Mouse (Mus musculus) bone marrow, adult 2 months (tissue): ENCODE results near the gene Galnt18. TPM values are rescaled to one million over a fixed set of nuclear protein-coding genes. Genes with fewer than 3 reads are reported as not detected.

ENCODE experiments used
- H3K27ac ChIP-seq: fragments of 200-500 bp; 2 replicates; pipeline ENCODE4 v1.5.1; 2012; ENCODE audit warnings: low read depth, mild to moderate bottlenecking, control low read depth, inconsistent platforms, low read length; ENCODE audit not compliant: control insufficient read depth, poor library complexity, insufficient read depth
- H3K4me1 ChIP-seq: fragments of 200-500 bp; 2 replicates; pipeline ENCODE4 v1.6.1; 2011; ENCODE audit warnings: low read length; ENCODE audit not compliant: control insufficient read depth, insufficient read depth
- H3K4me3 ChIP-seq: fragments of 200-500 bp; replicated peaks from 2 replicates; pipeline ENCODE3; 2011; ENCODE audit warnings: mild to moderate bottlenecking, low read depth, low read length, control low read depth; ENCODE audit not compliant: control insufficient read depth
- CTCF ChIP-seq: fragments of 200-500 bp; IDR thresholded peaks from 2 replicates; pipeline ENCODE4 v1.5.1; 2011; ENCODE audit warnings: low read length, control low read depth; ENCODE audit not compliant: control insufficient read depth, insufficient read depth
- POLR2A ChIP-seq: fragments of 200-500 bp; IDR thresholded peaks from 2 replicates; pipeline ENCODE4 v1.6.1; 2011; ENCODE audit warnings: low read depth, mild to moderate bottlenecking, control low read depth, low read length, borderline replicate concordance; ENCODE audit not compliant: control insufficient read depth
- WGBS: fragments of 180-500 bp; shearing (Covaris S2); methylation state at CpG from one replicate; pipeline ENCODE4 v1.1.7; 2018; 5-methylcytosine and 5-hydroxymethylcytosine counted together
- polyA plus RNA-seq: library from polyadenylated mRNA; stranded (reverse); fragments of >200 nt; gene quantifications from 2 replicates; pipeline ENCODE4 v1.2.4, GENCODE M21; 2011; ENCODE audit warnings: low replicate concordance; ENCODE audit not compliant: missing spikeins, insufficient read depth, insufficient read length

Galnt18 gene
- polyA plus RNA-seq, 1 experiment: 2.2 TPM

DNA sequence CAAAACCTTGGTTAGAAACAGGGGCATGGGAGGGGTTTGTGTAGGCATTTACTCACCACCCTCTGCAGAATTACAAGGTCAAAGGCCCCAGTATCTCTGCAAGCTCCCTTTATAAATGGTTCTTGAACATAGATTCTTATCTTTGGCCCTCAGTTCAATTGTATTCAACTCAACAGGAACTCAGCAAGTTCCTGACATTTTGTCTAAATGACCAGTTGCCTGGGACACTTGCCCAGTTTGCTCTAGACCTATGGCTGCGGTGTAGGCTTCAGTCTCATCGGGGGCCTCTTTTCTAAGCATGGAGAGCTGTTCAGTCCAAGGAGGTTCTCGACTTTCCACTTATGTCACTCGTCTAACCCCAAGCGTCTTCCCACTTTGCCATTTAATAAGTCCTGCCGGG lies 1.5 kb upstream of the Galnt18 start:
- 56% methylated on average over 6 of the region's 6 CpGs for WGBS
- TF ChIP-seq POLR2A (no peak), CTCF (no peak)
- Histone ChIP-seq H3K27ac (no peak overlapping the region), H3K4me3 (no peak overlapping the region), H3K4me1 (no peaks in the 10 kb centered on the region)

DNA sequence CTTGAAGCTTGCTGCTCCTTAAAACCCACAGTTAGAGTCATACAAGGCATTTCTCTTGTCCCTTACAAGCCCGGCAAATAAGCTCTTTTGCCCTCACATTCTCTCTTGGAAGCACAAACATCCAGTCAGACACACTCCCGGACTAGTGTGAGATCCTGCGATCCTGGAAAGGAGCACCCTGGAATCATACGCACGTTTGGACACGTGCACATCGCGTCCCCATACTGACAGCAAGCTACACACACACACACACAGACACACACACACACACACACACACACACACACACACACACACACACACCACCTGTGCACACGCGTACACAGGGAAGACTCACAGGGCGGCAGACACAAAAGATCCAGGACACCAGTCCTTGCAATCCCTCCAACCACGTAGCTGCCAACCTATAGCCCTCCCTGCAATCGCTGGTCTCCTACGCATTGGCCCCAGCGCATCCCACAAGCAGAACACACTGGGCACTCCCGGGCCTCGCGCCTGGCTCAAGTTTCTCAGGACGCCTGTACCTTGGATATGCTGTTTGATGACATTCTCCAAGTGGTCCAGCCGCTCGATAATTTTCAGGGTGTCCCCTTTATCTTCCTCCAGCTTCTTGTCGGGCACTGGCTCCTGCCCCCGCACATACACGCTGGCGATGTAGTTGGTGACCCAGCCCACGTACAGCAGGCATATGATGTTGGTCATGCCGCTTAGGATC lies 831 bp downstream of the Galnt18 start:
- no peaks in the 10 kb centered on the region for H3K4me1 ChIP-seq
- H3K4me3 ChIP-seq: no peak overlapping the region
- TF ChIP-seq POLR2A: no peak
- TF ChIP-seq CTCF: no peak
- WGBS: 23% methylated on average over 27 of the region's 27 CpGs
- H3K27ac ChIP-seq: no peak overlapping the region

DNA sequence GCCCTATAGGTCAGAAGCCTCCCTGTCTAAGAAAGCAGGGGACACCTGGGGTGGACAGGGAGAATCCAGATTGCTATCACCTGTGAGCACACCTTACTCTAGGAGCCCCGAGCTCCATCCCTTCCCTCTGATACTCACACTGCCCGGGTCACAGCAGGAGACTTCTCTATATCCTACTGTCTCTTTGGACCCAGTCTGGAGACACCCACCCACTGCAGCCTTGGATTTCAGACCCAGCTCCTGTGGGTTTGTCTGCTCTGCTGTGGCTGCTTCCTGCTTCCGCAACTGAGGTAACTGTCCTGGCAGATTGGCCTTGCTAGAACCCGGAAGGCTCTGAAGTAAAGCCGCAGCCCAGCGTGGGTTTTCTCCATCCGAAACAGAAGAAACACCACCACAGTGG lies 1.6 kb downstream of the Galnt18 start:
- Histone ChIP-seq H3K4me1 (no peaks in the 10 kb centered on the region), H3K27ac (no peak overlapping the region), H3K4me3 (no peak overlapping the region)
- TF ChIP-seq CTCF (no peak), POLR2A (no peak)
- WGBS: 51% methylated on average over 7 of the region's 7 CpGs

DNA sequence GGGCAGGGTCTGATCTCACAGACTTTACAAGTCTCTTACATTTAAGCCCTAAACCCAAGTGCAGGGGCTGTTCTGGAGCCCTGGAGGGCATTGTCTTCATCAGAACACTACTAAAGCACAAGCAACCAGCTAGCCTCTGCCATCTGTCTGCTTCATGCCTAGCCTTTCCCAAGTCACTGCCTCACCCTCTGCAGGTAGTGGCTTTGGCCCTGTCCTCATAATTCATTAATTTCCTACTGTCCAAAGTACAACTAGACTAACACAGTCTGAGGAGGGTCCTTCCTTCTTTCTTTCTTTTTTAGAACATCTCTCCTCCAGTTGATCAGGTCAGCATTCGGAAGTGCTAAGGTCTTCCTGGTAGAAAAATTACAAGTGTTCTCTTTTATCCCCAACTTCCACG lies 2.6 kb downstream of the Galnt18 start:
- Histone ChIP-seq H3K4me1 (no peaks in the 10 kb centered on the region), H3K27ac (no peak overlapping the region), H3K4me3 (no peak overlapping the region)
- no peak for TF ChIP-seq CTCF
- no peak for TF ChIP-seq POLR2A
- WGBS: 65% methylated on average over 2 of the region's 2 CpGs

DNA sequence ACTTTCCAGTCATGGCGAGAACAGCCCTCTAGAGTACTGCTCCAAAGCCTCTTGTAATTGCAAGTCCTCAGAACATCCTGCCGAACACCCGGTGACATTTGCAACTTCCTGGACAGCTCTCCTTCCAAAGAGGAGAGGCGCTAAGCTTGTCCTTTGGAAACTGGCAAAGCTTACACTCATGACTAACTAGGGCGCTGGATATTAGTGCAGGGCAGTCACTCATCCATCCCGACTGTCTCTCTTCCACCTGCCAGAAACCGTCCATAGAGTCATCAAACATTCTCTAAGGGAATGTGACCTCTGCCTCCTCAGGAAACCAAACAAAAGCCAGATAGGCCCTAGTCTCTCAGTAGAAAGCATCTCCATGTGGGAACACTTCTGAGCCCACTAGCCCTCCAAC lies 3.6 kb downstream of the Galnt18 start:
- Histone ChIP-seq H3K4me1 (no peaks in the 10 kb centered on the region), H3K27ac (no peak overlapping the region), H3K4me3 (no peak overlapping the region)
- no peak for TF ChIP-seq CTCF
- no peak for TF ChIP-seq POLR2A
- 68% methylated on average over 7 of the region's 7 CpGs for WGBS

DNA sequence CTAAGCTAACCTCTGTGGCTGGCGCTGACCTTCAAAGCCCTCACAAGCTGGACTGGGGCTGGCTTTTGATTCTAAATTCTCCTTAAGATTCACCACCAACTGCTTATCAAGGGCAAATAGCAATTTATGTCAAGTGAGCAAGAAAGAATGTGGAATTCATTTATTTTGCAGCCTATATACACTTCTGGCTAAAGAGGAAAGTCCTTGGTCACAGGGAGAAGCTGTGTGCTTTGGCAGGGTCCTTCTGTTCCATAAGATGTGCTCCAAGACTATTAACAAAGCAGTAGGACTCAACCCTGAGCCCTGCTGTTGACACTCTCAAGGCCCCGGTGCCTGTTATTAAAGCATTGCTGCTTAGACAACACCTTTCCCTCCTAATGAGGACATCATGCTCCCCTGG lies 7.4 kb downstream of the Galnt18 start:
- Histone ChIP-seq H3K4me3 (no peak overlapping the region), H3K27ac (no peak overlapping the region), H3K4me1 (no peaks in the 10 kb centered on the region)
- TF ChIP-seq CTCF (no peak), POLR2A (no peak)
- 82% methylated on average over 2 of the region's 2 CpGs for WGBS

DNA sequence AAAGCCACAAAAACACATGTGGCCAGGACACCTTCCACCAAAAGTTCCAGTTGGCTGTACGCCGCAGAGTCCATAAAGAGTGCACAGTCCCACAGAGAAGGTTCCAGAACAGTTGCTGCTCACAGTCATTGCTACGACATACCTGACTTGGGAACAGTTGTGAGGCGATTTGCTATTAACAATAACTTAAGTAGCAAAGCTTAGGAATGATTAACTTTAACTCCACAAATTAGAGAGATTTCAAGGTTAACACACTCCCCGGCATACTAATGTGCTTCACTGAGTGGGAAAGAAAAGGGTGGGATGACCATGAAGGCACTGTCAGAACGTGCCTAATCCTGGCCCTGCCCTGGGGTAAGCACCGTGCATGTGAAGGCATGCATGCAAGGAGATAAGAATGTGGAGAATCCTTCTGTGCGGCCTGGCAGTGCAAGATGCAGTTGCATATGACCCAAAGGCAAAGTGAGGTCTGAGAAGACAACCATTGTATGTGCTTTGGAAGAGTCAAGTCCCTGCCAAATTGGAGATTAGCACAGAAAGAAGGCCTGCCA lies 8.5 kb downstream of the Galnt18 start:
- no peaks in the 10 kb centered on the region for H3K4me1 ChIP-seq
- TF ChIP-seq POLR2A (no peak), CTCF (no peak)
- no peak overlapping the region for H3K4me3 ChIP-seq
- H3K27ac ChIP-seq: no peak overlapping the region
- WGBS: 74% methylated on average over 8 of the region's 8 CpGs

DNA sequence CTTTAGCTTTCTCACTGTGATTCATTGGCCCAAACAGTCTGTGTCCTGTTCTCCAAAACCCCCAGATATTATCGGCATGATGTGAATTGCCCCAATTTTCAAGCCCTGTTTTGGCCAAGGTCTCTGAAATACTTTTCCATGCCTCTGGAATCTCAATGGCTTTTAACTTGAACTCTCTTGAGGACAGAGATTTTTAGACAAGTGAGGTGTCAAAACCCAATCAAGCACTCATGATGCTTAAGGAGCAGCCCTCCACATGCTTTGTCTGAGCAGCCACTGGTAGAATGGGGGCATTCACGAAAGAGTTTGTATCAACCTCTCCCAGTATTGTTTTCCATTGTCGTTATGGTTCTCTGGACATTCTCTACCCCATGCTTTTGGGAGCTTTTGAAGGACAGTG lies 9.2 kb downstream of the Galnt18 start:
- Histone ChIP-seq H3K4me3 (no peak overlapping the region), H3K4me1 (no peaks in the 10 kb centered on the region), H3K27ac (no peak overlapping the region)
- 81% methylated on average over 3 of the region's 3 CpGs for WGBS
- TF ChIP-seq POLR2A (no peak), CTCF (no peak)
